Mouse (Mus musculus): ENCODE results near the gene Ptprk.

DNA sequence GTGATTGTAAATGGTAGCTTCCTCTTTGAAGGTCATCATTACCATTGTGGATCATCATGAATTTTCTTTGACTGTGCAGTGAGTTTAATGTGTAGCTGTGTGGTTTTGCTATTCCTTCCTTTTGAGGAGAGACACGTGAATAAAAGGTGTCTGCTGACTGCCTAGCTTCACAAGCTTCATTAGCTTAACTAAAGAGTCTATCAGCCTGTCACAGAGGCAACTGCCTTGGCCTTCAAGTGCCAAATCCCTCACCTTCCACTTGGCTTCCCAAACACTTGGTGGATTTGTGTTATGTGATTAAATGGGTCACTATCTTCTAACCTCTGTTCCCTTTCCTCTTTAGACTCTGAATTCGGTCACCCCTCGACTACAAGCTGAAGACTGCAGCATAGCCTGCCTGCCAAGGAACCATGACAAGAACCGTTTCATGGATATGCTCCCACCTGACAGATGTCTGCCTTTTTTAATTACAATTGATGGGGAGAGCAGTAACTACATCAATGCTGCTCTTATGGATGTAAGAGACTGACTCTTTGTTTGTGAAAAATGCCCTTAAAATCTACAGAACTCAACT lies 512.0 kb downstream of the Ptprk start:
- TF ChIP-seq CTCF (IDR thresholded peaks at IDR 0.05) (no peak), EP300 (IDR thresholded peaks at IDR 0.05) (no peak)

All from lung, postnatal 0 days (tissue).